Mouse (Mus musculus) embryo, embryonic 11 days (tissue): ENCODE measurements at regions not wholly inside any gene's neighbourhood (a gene's known extent, or its start where the extent isn't known, plus 50 kb on each side); places are given as distances from the start of the nearest gene placed in this dataset.
A peak's percentile ranks its signal among the peaks of the same experiment; 100 is the strongest.

ENCODE experiments used
- DNase-seq: peaks from one replicate; pipeline ENCODE4 v3.0.0-alpha.2; 2015

DNA sequence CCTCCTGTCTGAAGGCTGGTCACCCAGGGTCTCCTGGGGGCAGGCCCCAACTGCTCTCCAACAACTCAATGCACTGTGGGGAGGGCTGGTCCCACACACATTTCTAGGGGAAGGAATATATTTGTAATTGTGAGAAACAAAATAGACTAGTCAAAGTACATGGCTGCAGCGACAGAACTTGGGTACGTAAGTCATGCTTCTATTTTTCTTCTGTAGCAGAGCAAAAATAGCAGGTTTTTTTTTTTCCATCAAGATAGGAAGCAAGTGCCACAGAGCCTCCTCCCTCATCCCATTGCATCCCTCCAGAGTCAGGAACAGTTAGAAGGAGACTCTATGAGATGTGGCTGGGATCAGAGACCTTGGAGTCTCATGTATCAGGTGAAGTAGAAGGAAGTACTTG lies 124.9 kb upstream of the Tnr start:
- no peak for DNase-seq

DNA sequence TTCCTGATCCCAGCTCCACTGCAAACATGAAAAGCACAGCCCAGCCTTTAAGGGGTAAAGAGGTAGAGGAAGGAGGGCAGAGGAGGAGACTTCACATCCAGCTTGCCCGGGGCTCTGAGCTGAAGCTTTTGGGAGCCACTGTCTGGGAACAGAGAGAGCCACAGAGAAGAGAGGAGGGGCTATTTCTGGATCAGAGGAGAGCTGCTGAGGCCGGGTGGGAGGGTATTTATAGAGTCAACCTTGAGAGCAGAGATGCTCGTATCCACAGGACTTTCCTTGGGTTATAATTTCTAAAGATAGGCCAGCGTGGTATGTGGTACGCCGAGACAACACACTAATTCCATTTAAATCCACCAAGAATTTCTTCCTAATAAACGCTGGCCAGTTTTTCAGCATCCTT lies 117.3 kb upstream of the Tnr start:
- no peak for DNase-seq

DNA sequence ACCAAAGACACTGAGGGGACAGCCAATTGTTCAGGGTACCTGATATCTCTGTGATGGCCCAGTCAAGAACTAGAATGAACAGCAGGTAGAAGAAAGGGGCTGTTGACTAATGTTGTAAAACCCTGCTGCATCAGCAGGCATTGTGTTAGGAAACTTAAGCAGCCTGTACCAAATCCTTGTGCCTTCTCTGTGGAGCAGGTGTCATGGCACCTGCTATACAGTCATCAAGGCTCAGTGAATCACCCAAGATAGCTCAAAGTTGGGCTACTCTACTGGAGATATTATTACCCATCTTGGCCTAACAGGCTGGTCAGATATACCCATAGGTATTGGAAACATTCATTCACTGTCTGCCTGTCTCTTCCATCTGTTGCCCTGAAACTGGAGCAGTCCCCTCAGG lies 116.8 kb upstream of the Tnr start:
- DNase-seq: no peak

DNA sequence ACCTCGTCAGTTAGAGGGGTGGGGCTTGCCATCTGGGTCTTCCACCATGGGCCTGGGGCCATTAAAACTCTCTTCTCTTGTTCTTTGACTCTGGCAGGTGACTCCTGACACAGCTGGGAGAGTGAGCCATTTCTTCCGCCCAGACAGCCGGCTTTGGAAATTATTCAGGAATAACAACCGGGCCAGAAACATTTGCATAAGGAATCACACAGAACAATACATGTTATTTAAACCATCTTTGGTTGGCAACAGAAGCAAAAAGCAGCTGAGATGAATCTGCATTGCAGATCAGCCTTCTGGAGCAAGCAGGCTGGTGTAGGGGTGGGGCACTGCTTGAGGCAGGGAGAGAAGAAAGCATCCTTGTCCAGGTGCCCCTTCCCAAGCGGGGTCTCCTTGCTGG lies 110.2 kb upstream of the Tnr start:
- peak; percentile 16 for DNase-seq

DNA sequence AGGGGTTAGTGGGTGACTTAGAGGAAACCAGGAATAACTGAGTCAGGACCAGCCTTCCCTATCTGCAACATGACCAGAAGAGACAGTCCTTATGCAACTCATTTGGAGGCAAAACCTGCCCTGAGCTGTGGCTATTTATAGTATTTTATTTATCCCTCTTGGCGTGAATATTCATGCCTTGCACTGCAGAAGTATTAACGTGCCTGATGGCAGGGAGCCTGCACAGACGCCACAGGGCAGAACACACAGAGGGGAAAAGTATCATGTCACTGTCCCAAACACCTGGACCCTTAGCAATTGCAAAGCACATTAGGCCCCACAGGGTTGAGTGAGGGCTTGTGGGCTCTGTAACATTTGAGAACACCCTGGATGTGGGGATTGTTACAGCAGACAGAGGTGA lies 107.9 kb upstream of the Tnr start:
- DNase-seq: no peak

DNA sequence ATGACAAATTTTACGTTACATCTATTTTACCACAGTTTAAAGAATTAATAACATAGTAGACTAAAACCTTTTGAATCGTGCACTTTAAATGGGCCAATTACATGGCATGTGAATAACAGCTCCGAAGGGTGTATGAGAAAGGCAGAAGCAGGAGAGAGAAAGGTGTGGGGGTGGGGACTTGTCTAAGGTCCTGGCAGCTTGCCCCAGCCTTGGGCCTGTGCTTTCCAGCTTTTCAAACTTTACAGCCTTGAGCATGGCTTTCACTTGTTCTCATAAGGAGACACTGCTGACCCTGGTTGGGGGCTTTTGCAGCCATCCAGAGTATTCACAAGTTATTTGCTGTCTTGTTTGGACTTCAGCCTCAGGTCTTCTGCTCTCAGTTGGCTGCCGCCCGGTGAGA lies 106.4 kb upstream of the Tnr start:
- DNase-seq: no peak

DNA sequence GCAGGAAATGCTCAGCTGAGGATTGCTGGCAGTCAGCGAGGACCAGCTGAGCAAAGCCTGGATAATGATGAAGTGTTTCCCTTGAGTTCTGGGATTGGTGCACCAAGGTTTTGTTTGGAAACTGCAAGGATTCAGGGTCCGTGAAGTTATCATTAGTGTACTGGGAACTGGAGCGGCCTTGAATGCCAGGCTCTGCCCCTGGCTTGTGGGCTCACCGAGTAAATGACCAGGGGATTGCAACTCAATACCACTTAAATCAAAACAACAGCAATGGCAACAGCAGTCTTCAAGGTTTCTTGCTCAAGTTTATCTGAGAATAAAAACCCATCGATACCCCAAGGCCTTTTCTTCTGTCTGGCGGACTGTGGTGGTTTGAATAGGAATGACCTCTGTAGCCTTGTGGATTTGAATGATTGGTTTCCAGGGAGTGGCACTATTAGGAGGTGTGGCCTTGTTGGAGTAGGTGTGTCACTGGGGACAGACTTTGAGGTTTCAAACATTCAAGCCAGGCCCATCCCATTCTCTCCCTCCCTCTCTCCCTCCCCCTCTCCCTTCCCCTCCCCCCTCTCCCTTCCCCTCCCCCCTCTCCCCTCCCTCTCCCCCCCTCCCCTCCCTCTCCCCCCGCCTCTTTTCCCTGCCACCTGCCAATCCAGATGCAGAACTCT lies 104.1 kb upstream of the Tnr start:
- no peak for DNase-seq

DNA sequence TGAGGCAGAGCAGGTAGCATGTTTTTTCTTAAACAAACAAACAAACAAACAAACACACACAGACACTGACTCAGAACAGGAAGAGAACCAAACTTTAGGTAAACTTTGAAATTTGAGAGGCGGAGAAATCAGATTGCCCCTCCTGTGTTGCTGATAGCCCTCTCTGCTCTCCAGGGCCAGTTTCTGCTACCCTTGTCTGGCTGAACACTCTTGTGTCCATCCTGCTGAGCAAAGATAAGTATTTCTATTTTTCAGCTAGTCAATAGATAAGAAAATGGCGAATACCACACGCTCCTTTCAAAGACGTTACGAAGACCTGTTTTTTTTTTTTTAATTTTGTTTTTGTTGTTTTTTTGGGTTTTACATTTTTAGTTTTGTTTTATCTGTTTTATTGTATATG lies 103.4 kb upstream of the Tnr start:
- DNase-seq: no peak

DNA sequence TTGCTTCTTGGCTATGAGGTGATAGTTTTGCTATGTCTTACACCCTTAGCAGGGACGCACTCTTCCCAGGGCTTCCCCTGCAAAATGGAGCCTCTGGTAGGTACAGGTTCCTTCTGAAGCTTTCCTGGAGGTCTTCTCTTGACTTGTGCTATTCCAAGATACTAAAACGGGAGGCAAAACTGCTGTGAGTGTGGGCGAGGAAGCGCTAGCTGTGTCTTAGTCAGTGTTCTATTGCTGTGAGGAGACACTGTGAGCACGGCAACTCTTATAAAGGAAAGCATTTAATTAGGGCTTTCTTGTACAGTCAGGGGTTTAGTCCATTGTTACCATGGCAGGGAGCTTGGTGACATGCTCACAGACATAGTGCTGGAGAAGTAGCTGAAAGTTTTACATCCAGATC lies 99.9 kb upstream of the Tnr start:
- DNase-seq: no peak

DNA sequence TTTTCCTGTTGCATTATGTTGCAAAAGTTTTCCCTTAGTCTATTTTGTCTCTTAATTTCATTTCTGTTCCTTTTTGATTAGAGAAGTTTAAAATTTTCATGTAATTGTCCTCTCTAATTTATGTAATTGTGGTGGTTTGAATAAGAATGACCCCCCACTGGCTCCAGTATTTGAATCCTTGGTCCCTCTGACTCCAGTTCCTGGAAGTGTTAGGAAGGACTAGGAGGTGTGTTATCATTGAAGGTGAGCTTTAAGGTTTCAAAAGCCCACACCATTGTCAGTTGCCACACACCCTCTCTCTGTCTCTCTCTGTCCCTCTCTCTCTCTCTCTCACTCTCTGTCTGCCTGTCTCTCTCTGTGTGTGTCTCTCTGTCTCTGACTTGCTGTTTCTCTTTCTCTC lies 93.6 kb upstream of the Tnr start:
- DNase-seq: no peak

DNA sequence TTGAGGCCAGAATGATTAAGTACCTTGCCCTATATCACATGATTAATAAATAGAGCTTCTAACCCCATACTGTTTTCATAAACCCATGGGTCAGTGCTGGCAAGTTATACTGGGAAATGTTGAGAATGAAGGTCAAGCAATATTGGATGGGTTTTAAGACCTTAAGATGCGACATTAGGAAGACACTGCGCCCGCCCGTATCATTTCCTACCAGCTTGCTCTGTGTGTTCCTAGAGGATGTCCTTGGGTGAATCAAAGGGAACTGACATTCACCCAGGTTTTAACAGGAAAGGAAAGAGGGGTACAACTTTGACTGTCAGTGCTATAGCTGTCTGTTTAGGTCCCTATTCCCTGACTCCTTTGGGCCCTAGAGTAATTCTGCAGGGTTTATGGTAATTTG lies 90.0 kb upstream of the Tnr start:
- DNase-seq: no peak

DNA sequence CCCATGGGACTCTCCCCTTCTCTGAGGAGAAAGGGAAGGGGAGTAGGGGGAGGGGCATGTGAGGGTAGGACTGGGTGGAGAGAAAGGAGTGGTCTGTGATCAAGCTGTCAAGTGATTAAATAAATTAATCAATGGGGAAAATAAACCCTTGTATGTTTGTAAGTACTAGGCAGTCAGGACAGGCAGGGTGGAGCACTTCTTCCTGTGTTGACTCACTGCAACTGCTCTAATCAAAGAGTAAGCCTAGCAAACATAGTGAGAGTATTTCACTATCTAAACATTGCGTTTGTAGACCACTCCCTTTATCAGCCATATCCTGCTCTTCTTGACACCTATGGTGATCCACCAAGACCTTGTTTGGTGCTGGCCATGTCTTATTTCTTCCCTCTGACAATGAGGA lies 82.8 kb upstream of the Tnr start:
- no peak for DNase-seq

DNA sequence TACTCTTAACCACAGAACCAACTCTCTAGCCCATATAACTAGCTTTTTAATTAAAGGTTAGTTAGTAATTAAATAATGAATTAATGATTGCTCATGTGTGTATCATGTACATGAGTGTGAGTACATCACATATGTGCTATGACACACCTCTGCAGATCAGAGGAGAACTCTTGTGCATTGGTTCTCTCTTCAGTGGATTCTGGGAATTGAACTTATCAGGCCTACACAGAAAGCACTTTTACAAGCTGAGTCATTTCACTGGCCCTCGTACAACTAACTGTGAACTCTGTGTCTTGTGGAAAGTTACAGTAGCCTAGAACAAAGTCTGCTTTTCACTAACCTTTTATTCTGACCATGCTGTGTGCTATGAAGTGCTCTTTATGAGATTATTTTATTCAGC lies 79.5 kb upstream of the Tnr start:
- no peak for DNase-seq

DNA sequence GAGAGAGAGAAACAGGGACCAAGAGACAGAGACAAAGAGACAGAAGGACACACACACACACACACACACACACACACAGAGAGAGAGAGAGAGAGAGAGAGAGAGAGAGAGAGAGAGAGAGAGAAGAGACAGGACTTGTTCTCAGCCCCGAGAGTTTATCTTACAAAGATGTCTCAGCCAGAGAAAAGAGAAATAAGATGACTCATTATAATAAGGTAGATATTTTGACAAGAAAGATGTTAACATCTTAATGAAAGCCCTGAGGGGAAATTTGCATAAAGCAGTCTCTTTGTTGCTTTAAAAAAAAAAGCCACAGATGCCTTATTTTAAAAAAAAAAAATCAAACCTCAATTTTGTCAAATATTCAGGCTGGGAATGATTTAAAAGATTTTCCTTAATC lies 78.1 kb upstream of the Tnr start:
- DNase-seq: no peak

DNA sequence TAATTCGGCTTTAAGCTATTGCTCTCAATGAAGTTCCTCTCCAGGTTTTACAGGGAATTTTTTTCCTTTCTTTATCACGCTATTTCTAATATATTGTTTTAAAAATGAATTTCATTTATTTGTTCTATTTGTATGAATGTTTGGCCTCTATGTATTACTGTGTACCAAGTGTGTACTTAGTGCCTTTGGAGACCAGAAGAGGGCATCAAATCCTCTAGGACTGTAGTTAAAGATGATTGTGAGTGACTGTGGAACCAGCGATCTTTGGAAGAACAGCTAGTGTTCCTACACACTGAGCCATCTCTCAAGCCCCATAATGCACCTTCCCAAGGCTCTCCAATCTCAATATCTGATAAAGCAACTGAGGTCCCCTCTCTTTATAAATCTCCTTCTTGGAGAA lies 72.1 kb upstream of the Tnr start:
- DNase-seq: no peak

DNA sequence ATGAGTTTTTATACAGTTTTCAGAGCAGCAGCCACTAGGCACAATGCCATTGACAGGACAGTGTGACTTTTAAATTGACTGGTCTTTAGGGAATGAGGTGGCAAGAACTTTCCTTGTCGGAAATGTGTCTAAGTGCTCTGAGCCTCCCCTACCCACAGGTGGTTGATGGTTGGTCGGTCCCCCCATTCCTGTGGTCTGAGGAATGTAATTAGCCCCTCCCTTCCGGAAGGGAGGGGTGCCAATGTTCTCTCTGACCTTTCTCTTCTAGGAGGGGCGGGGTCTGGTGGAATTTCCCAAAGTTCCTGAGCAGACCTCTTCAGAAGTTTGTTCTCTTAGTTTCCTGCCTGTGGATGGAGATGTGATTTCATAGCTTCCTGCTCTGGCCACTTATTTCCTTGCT lies 62.7 kb upstream of the Tnr start:
- DNase-seq: no peak

DNA sequence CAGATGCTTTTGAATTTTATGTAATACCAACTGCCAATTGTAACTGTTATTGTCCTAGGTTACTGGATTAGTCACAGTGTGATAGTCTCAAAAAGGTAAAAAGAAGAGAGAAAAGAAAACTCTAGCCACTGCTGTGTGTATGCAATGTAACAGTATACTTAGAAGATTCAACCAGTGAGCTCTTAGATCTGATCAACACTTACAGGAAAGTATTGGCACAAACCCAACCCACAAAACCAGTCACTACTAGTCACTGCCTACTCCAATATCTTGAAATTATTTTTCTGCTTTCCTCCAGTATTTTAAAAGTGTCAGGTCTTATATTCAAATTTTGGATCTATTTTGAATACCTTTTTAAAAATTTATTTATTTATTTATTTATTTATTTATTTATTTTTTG lies 52.6 kb upstream of the Tnr start:
- DNase-seq: no peak
